Mouse (Mus musculus): ENCODE results near the gene Adamts8.

DNA sequence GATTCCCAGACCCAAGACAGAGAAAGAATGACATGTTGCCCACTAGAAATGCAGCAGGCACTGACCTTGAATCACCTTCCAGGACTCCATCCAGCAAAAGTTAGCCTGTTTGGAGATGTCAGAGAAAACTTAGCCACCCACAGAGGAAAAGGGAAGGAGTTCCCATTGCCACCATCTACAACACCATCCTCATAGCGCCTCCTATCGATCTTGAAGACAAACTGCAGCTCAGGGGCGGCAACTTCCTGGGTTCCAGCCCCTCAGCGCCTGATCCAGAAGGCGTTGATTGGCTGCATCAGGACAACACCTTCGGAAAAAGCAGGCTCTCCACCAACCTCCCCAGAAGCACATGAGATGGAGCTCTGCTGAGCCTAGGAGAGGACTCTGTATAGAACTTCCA, 21.6 kb upstream of the Adamts8 start:
- peak; percentile 46 for TF ChIP-seq CTCF (IDR thresholded peaks at IDR 0.05; ENCODE audit: extremely low read depth, insufficient read depth, low read length)
- no peak for TF ChIP-seq POLR2A (IDR thresholded peaks at IDR 0.05; ENCODE audit: extremely low read depth, insufficient read depth, low read length)
